Mouse (Mus musculus): ENCODE measurements around the gene Fam45a. TPM values are rescaled to one million over a fixed set of nuclear protein-coding genes. Genes with fewer than 3 reads are reported as not detected.

The Fam45a gene
- total and polyA plus RNA-seq, 2 experiments, result 6.4 to 23.9 TPM

GRCm38 (mm10) chr19:60812036-60812389, 628 bp downstream of the Fam45a start:
- WGBS, result 8% methylated on average over 10 of the region's 10 CpGs
- peak; percentile 14 for DNase-seq (ENCODE audit: extremely low read depth, low read depth, low spot score)
- H3K27ac ChIP-seq (replicated peaks; ENCODE audit: insufficient read depth, low read depth, low read length), result peak overlapping the region; percentile 8; the same call in 1 of the 2 replicates
- peaks cover 3% of the 10 kb centered on the region; the same call in 1 of the 2 replicates for H3K79me2 ChIP-seq (ENCODE audit: control insufficient read depth, insufficient read depth, low read length)
- peak overlapping the region; percentile 92 for H3K4me3 ChIP-seq (ENCODE audit: insufficient read depth, low read depth, low read length)
- peaks cover 16% of the 10 kb centered on the region for H3K36me3 ChIP-seq (ENCODE audit: control insufficient read depth, insufficient read depth, low read length)
- peak overlapping the region; percentile 64 for H3K9ac ChIP-seq (ENCODE audit: low read depth, low read length)
- H3K4me1 ChIP-seq (ENCODE audit: control insufficient read depth, insufficient read depth, low read length), result peaks cover 3% of the 10 kb centered on the region; the same call in 1 of the 2 replicates
- no peaks in the 10 kb centered on the region for H3K27me3 ChIP-seq (ENCODE audit: control insufficient read depth, insufficient read depth, low read length)
- TF ChIP-seq POLR2A (IDR thresholded peaks at IDR 0.05; ENCODE audit: extremely low read depth, insufficient read depth, low read length) (no peak), CTCF (IDR thresholded peaks at IDR 0.05; ENCODE audit: low read depth, low read length) (no peak)

- no peak for DNase-seq (ENCODE audit: extremely low read depth, low read depth, low spot score)
Measured at GRCm38 (mm10) chr19:60813133-60813532, 1.7 kb downstream of the Fam45a start.

GRCm38 (mm10) chr19:60818677-60819076, 7.3 kb downstream of the Fam45a start:
- Histone ChIP-seq H3K9ac (ENCODE audit: low read depth, low read length) (no peak overlapping the region), H3K36me3 (ENCODE audit: control insufficient read depth, insufficient read depth, low read length) (peaks cover 50% of the 10 kb centered on the region), H3K27me3 (ENCODE audit: control insufficient read depth, insufficient read depth, low read length) (no peaks in the 10 kb centered on the region), H3K27ac (replicated peaks; ENCODE audit: insufficient read depth, low read depth, low read length) (no peak overlapping the region), H3K4me3 (ENCODE audit: insufficient read depth, low read depth, low read length) (no peak overlapping the region), H3K79me2 (ENCODE audit: control insufficient read depth, insufficient read depth, low read length) (no peaks in the 10 kb centered on the region; the same call in 1 of the 2 replicates), H3K4me1 (ENCODE audit: control insufficient read depth, insufficient read depth, low read length) (no peaks in the 10 kb centered on the region)
- TF ChIP-seq CTCF (IDR thresholded peaks at IDR 0.05; ENCODE audit: low read depth, low read length), result no peak
- TF ChIP-seq POLR2A (IDR thresholded peaks at IDR 0.05; ENCODE audit: extremely low read depth, insufficient read depth, low read length), result no peak
- WGBS, result 87% methylated on average over 6 of the region's 6 CpGs
- DNase-seq (ENCODE audit: extremely low read depth, low read depth, low spot score), result peak; percentile 33

More at GRCm38 (mm10) chr19:60813133-60813532, 1.7 kb downstream of the Fam45a start:
- WGBS, result 93% methylated on average over 6 of the region's 6 CpGs
- TF ChIP-seq POLR2A (IDR thresholded peaks at IDR 0.05; ENCODE audit: extremely low read depth, insufficient read depth, low read length) (no peak), CTCF (IDR thresholded peaks at IDR 0.05; ENCODE audit: low read depth, low read length) (no peak)
- peaks cover 3% of the 10 kb centered on the region; the same call in 1 of the 2 replicates for H3K4me1 ChIP-seq (ENCODE audit: control insufficient read depth, insufficient read depth, low read length)
- H3K9ac ChIP-seq (ENCODE audit: low read depth, low read length), result no peak overlapping the region
- no peaks in the 10 kb centered on the region for H3K27me3 ChIP-seq (ENCODE audit: control insufficient read depth, insufficient read depth, low read length)
- H3K4me3 ChIP-seq (ENCODE audit: insufficient read depth, low read depth, low read length), result no peak overlapping the region
- H3K36me3 ChIP-seq (ENCODE audit: control insufficient read depth, insufficient read depth, low read length), result peaks cover 19% of the 10 kb centered on the region
- no peak overlapping the region for H3K27ac ChIP-seq (replicated peaks; ENCODE audit: insufficient read depth, low read depth, low read length)
- H3K79me2 ChIP-seq (ENCODE audit: control insufficient read depth, insufficient read depth, low read length), result peaks cover 3% of the 10 kb centered on the region; the same call in 1 of the 2 replicates

- Histone ChIP-seq H3K79me2 (ENCODE audit: control insufficient read depth, insufficient read depth, low read length) (no peaks in the 10 kb centered on the region), H3K4me3 (ENCODE audit: insufficient read depth, low read depth, low read length) (no peak overlapping the region), H3K27ac (replicated peaks; ENCODE audit: insufficient read depth, low read depth, low read length) (no peak overlapping the region), H3K4me1 (ENCODE audit: control insufficient read depth, insufficient read depth, low read length) (no peaks in the 10 kb centered on the region), H3K27me3 (ENCODE audit: control insufficient read depth, insufficient read depth, low read length) (no peaks in the 10 kb centered on the region), H3K36me3 (ENCODE audit: control insufficient read depth, insufficient read depth, low read length) (peaks cover 35% of the 10 kb centered on the region), H3K9ac (ENCODE audit: low read depth, low read length) (no peak overlapping the region)
- WGBS, result 42% methylated on average over 1 of the region's 1 CpGs
- TF ChIP-seq CTCF (IDR thresholded peaks at IDR 0.05; ENCODE audit: low read depth, low read length), result peak; percentile 83
- no peak for TF ChIP-seq POLR2A (IDR thresholded peaks at IDR 0.05; ENCODE audit: extremely low read depth, insufficient read depth, low read length)
- DNase-seq (ENCODE audit: extremely low read depth, low read depth, low spot score), result peak; percentile 52
Measured at GRCm38 (mm10) chr19:60837747-60838146, 26.4 kb downstream of the Fam45a start.

GRCm38 (mm10) chr19:60843324-60843723, 31.9 kb downstream of the Fam45a start:
- no peak overlapping the region for H3K27ac ChIP-seq (replicated peaks; ENCODE audit: insufficient read depth, low read depth, low read length)
- no peak overlapping the region for H3K9ac ChIP-seq (ENCODE audit: low read depth, low read length)
- no peak for TF ChIP-seq CTCF (IDR thresholded peaks at IDR 0.05; ENCODE audit: low read depth, low read length)
- no peak for TF ChIP-seq POLR2A (IDR thresholded peaks at IDR 0.05; ENCODE audit: extremely low read depth, insufficient read depth, low read length)
- no peaks in the 10 kb centered on the region for H3K79me2 ChIP-seq (ENCODE audit: control insufficient read depth, insufficient read depth, low read length)
- H3K27me3 ChIP-seq (ENCODE audit: control insufficient read depth, insufficient read depth, low read length), result no peaks in the 10 kb centered on the region
- peaks cover 7% of the 10 kb centered on the region; the same call in 1 of the 2 replicates for H3K36me3 ChIP-seq (ENCODE audit: control insufficient read depth, insufficient read depth, low read length)
- DNase-seq (ENCODE audit: extremely low read depth, low read depth, low spot score), result no peak
- no peak overlapping the region for H3K4me3 ChIP-seq (ENCODE audit: insufficient read depth, low read depth, low read length)
- H3K4me1 ChIP-seq (ENCODE audit: control insufficient read depth, insufficient read depth, low read length), result no peaks in the 10 kb centered on the region

- no peak overlapping the region for H3K27ac ChIP-seq (replicated peaks; ENCODE audit: insufficient read depth, low read depth, low read length)
- H3K4me3 ChIP-seq (ENCODE audit: insufficient read depth, low read depth, low read length), result no peak overlapping the region
- no peaks in the 10 kb centered on the region for H3K4me1 ChIP-seq (ENCODE audit: control insufficient read depth, insufficient read depth, low read length)
- DNase-seq (ENCODE audit: extremely low read depth, low read depth, low spot score), result no peak
- H3K9ac ChIP-seq (ENCODE audit: low read depth, low read length), result no peak overlapping the region
- no peaks in the 10 kb centered on the region for H3K27me3 ChIP-seq (ENCODE audit: control insufficient read depth, insufficient read depth, low read length)
- H3K79me2 ChIP-seq (ENCODE audit: control insufficient read depth, insufficient read depth, low read length), result no peaks in the 10 kb centered on the region
- H3K36me3 ChIP-seq (ENCODE audit: control insufficient read depth, insufficient read depth, low read length), result no peaks in the 10 kb centered on the region
- TF ChIP-seq POLR2A (IDR thresholded peaks at IDR 0.05; ENCODE audit: extremely low read depth, insufficient read depth, low read length), result no peak
- TF ChIP-seq CTCF (IDR thresholded peaks at IDR 0.05; ENCODE audit: low read depth, low read length), result no peak
Measured at GRCm38 (mm10) chr19:60845731-60846130, 34.3 kb downstream of the Fam45a start.

Measured in liver, adult 2 months (tissue).